Mouse (Mus musculus) liver, embryonic 15.5 days (tissue): ENCODE results near the gene Hjurp. TPM values are rescaled to one million over a fixed set of nuclear protein-coding genes. Genes with fewer than 3 reads are reported as not detected.

Experiments used
- ATAC-seq: fragments of 200-750 bp; cut with Nextera tagmentation; 2 replicates; pipeline ENCODE4 v1.8.0; 2017; ENCODE audit warnings: moderate number of reproducible peaks, mild to moderate bottlenecking, moderate library complexity; ENCODE audit not compliant: insufficient read depth
- H3K27ac ChIP-seq: fragments of 300-500 bp; sonication (generic); replicated peaks from 2 replicates; pipeline ENCODE4 v1.5.1; 2015; ENCODE audit warnings: mild to moderate bottlenecking, inconsistent platforms
- H3K27me3 ChIP-seq: fragments of 300-500 bp; sonication (generic); 2 replicates; pipeline ENCODE4 v1.6.1; 2015; ENCODE audit warnings: mild to moderate bottlenecking, inconsistent platforms
- H3K36me3 ChIP-seq: fragments of 300-500 bp; sonication (generic); replicated peaks from 2 replicates; pipeline ENCODE4 v1.6.1; 2015; ENCODE audit warnings: moderate library complexity, mild to moderate bottlenecking, inconsistent platforms
- H3K4me1 ChIP-seq: fragments of 300-500 bp; sonication (generic); replicated peaks from 2 replicates; pipeline ENCODE4 v1.6.1; 2015; ENCODE audit warnings: inconsistent platforms
- H3K4me2 ChIP-seq: fragments of 300-500 bp; sonication (generic); 2 replicates; pipeline ENCODE4 v1.6.1; 2015; ENCODE audit warnings: moderate library complexity, mild to moderate bottlenecking, inconsistent platforms
- H3K4me3 ChIP-seq: fragments of 300-500 bp; sonication (generic); replicated peaks from 2 replicates; pipeline ENCODE4 v1.5.1; 2015; ENCODE audit warnings: mild to moderate bottlenecking, inconsistent platforms
- H3K9ac ChIP-seq: fragments of 300-500 bp; sonication (generic); 2 replicates; pipeline ENCODE4 v1.6.1; 2015; ENCODE audit warnings: moderate library complexity, mild to moderate bottlenecking, inconsistent platforms
- H3K9me3 ChIP-seq: fragments of 300-500 bp; sonication (generic); replicated peaks from 2 replicates; pipeline ENCODE4 v1.6.1; 2016; ENCODE audit warnings: inconsistent platforms
- WGBS: fragments of 180-500 bp; shearing (Covaris S2); methylation state at CpG from one replicate; pipeline ENCODE4 v1.1.7; 2015; ENCODE audit warnings: mixed read lengths; ENCODE audit not compliant: insufficient replicate concordance; 5-methylcytosine and 5-hydroxymethylcytosine counted together
- polyA plus RNA-seq: library from polyadenylated mRNA; unstranded; fragments of >200 nt; fragmentation: Nextera tagmentation; extraction: Ambion mirVana; gene quantifications from 2 replicates; pipeline ENCODE4 v1.2.1, GENCODE M21; 2015

The Hjurp gene
- polyA plus RNA-seq, 1 experiment from 2014 or later: 62.7 TPM

GRCm38 (mm10) chr1:88248658-88249057 is 28.8 kb downstream of the Hjurp start:
- H3K4me1 ChIP-seq: no peaks in the 10 kb centered on the region
- 43% methylated on average over 4 of the region's 4 CpGs for WGBS
- H3K4me2 ChIP-seq: no peak overlapping the region
- no peak for ATAC-seq
- no peak overlapping the region for H3K9ac ChIP-seq
- no peaks in the 10 kb centered on the region for H3K36me3 ChIP-seq
- no peaks in the 10 kb centered on the region for H3K27me3 ChIP-seq
- no peak overlapping the region for H3K4me3 ChIP-seq
- no peak overlapping the region for H3K27ac ChIP-seq
- peaks cover 48% of the 10 kb centered on the region; the same call in 1 of the 2 replicates for H3K9me3 ChIP-seq

DNA sequence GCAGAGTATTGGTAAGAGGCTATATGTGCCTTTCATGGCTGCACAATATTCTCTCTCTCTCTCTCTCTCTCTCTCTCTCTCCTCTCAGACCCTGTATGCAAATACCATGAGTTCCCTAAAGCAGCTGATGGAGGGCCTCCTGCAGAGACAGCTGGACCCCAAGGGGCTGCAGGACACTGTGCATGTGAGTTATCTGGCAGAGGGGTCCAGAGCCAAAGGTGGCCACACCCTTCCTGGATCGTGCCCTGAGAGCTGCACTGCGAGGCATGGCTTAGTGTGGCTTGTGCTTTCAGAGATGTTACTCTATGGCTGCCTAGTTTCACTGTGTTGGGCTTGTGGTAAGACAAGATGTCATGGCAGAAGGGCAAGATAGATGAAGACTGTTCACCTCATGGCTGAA is 29.8 kb downstream of the Hjurp start:
- ATAC-seq: no peak

DNA sequence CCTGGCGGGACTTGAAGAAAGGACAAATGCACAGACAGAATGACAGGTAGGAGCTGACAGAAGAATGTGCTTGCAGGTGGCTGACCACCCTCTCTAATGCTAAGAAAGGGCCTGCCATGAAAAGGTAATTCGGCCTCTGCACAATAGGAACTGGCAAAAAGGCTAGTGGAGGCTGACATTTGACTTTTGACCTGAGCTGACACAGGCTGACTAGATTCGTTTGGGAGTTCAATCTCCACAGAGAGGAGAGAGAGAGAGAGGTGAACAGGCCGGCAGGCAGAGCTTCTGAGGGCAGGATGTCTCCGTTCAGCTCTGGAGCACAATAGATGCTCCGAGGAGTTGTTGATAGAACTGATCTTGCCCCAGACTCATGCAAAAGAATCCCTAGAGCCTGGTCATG is 31.0 kb downstream of the Hjurp start:
- H3K9ac ChIP-seq: no peak overlapping the region
- H3K4me1 ChIP-seq: no peaks in the 10 kb centered on the region
- no peaks in the 10 kb centered on the region for H3K36me3 ChIP-seq
- H3K9me3 ChIP-seq: peaks cover 41% of the 10 kb centered on the region; the same call in 1 of the 2 replicates
- no peaks in the 10 kb centered on the region for H3K27me3 ChIP-seq
- 34% methylated on average over 6 of the region's 6 CpGs for WGBS
- H3K4me3 ChIP-seq: no peak overlapping the region
- no peak overlapping the region for H3K4me2 ChIP-seq
- no peak overlapping the region for H3K27ac ChIP-seq
- ATAC-seq: no peak

More for the DNA sequence above, 29.8 kb downstream of the Hjurp start:
- no peaks in the 10 kb centered on the region for H3K4me1 ChIP-seq
- H3K4me3 ChIP-seq: no peak overlapping the region
- no peaks in the 10 kb centered on the region for H3K36me3 ChIP-seq
- 30% methylated on average over 2 of the region's 2 CpGs for WGBS
- H3K9ac ChIP-seq: no peak overlapping the region
- H3K9me3 ChIP-seq: peaks cover 48% of the 10 kb centered on the region; the same call in 1 of the 2 replicates
- H3K4me2 ChIP-seq: no peak overlapping the region
- no peak overlapping the region for H3K27ac ChIP-seq
- H3K27me3 ChIP-seq: no peaks in the 10 kb centered on the region

DNA sequence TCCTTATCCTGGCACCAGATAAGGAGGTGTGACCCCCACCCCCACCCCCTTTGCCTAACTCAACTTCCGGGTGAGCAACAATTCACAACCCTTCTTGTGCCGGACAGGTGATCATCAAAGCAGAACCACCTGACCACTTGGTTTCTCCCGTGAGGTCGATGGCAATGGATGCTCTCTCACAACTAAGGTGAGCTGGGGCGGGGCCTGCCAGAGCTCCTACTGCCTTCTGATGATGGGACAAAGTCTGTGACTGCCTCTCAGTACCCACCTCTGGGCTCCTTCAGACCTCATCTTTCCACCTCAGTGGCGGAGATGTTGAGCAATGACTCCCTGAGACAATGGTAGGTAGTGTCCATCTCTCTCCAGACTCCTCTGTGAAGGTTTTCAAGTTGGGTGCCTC is 31.6 kb downstream of the Hjurp start:
- ATAC-seq: no peak

GRCm38 (mm10) chr1:88243861-88244260 is 33.6 kb downstream of the Hjurp start:
- H3K4me2 ChIP-seq: no peak overlapping the region
- H3K4me3 ChIP-seq: no peak overlapping the region
- peaks cover 35% of the 10 kb centered on the region for H3K9me3 ChIP-seq
- H3K27me3 ChIP-seq: no peaks in the 10 kb centered on the region
- H3K36me3 ChIP-seq: no peaks in the 10 kb centered on the region
- no peaks in the 10 kb centered on the region for H3K4me1 ChIP-seq
- ATAC-seq: no peak
- H3K9ac ChIP-seq: no peak overlapping the region
- H3K27ac ChIP-seq: no peak overlapping the region
- 47% methylated on average over 5 of the region's 5 CpGs for WGBS

More for the DNA sequence above, 31.6 kb downstream of the Hjurp start:
- H3K27ac ChIP-seq: no peak overlapping the region
- no peak overlapping the region for H3K9ac ChIP-seq
- H3K27me3 ChIP-seq: no peaks in the 10 kb centered on the region
- no peaks in the 10 kb centered on the region for H3K36me3 ChIP-seq
- no peak overlapping the region for H3K4me3 ChIP-seq
- H3K9me3 ChIP-seq: peaks cover 42% of the 10 kb centered on the region; the same call in 1 of the 2 replicates
- 57% methylated on average over 6 of the region's 6 CpGs for WGBS
- H3K4me1 ChIP-seq: no peaks in the 10 kb centered on the region
- no peak overlapping the region for H3K4me2 ChIP-seq

GRCm38 (mm10) chr1:88240579-88240978 is 36.9 kb downstream of the Hjurp start:
- ATAC-seq: no peak
- H3K27ac ChIP-seq: no peak overlapping the region
- H3K4me1 ChIP-seq: no peaks in the 10 kb centered on the region
- 44% methylated on average over 4 of the region's 4 CpGs for WGBS
- H3K9me3 ChIP-seq: peaks cover 45% of the 10 kb centered on the region
- H3K4me3 ChIP-seq: no peak overlapping the region
- H3K4me2 ChIP-seq: no peak overlapping the region
- no peaks in the 10 kb centered on the region for H3K36me3 ChIP-seq
- no peaks in the 10 kb centered on the region for H3K27me3 ChIP-seq
- no peak overlapping the region for H3K9ac ChIP-seq

- WGBS: 57% methylated on average over 5 of the region's 5 CpGs
- H3K9me3 ChIP-seq: peaks cover 49% of the 10 kb centered on the region
Measured at GRCm38 (mm10) chr1:88240072-88240471, 37.4 kb downstream of the Hjurp start.

DNA sequence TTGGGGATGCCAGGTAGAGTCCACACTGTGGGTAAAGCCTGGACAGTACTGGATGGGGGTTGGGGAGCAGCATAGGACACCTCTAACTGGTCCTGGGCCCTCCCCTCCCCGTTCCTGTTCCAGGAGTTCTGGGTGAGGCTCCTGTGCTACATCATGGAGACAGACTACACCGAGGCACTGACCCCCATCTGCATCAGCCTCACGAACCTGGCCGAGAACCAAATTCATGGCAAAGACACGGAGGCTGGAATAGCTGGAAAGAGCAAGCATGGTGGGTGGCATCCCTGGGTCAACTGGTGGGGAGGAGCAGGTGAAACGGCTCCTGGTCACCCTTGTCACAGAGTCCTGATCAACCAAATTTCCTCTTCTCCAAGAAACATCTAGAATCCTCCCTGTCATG is 38.7 kb downstream of the Hjurp start:
- H3K9ac ChIP-seq: no peak overlapping the region
- H3K4me1 ChIP-seq: no peaks in the 10 kb centered on the region
- WGBS: 56% methylated on average over 6 of the region's 6 CpGs
- no peak overlapping the region for H3K4me2 ChIP-seq
- no peaks in the 10 kb centered on the region for H3K27me3 ChIP-seq
- no peak overlapping the region for H3K4me3 ChIP-seq
- peaks cover 42% of the 10 kb centered on the region for H3K9me3 ChIP-seq
- no peaks in the 10 kb centered on the region for H3K36me3 ChIP-seq
- no peak for ATAC-seq
- H3K27ac ChIP-seq: no peak overlapping the region

More at GRCm38 (mm10) chr1:88240072-88240471, 37.4 kb downstream of the Hjurp start:
- Histone ChIP-seq H3K27ac (no peak overlapping the region), H3K36me3 (no peaks in the 10 kb centered on the region), H3K4me2 (no peak overlapping the region), H3K4me3 (no peak overlapping the region), H3K4me1 (no peaks in the 10 kb centered on the region), H3K27me3 (no peaks in the 10 kb centered on the region), H3K9ac (no peak overlapping the region)
- no peak for ATAC-seq

DNA sequence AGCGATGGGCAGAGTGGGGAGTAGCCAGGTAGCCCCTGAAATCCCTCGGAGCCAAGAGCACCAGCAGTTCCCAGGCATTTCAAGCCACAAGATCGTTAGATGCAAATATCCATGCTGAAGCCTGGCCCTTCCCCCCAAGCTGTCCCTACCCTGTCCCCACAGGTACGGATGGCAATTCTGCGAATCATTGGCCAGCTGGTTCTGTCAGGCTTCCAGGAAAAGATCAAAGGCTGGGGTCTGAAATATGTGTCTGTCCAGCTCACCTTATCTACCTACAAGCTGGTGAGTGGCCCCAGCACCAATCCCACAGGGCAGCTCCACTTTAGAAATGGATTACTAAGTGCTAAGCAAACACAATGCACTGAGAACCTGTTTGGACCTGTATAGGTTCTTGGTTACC is 40.1 kb downstream of the Hjurp start:
- H3K27me3 ChIP-seq: no peaks in the 10 kb centered on the region
- H3K36me3 ChIP-seq: no peaks in the 10 kb centered on the region
- no peaks in the 10 kb centered on the region for H3K4me1 ChIP-seq
- no peak overlapping the region for H3K4me2 ChIP-seq
- H3K27ac ChIP-seq: no peak overlapping the region
- H3K4me3 ChIP-seq: no peak overlapping the region
- H3K9me3 ChIP-seq: peaks cover 50% of the 10 kb centered on the region
- ATAC-seq: no peak
- H3K9ac ChIP-seq: no peak overlapping the region
- WGBS: 59% methylated on average over 5 of the region's 5 CpGs

DNA sequence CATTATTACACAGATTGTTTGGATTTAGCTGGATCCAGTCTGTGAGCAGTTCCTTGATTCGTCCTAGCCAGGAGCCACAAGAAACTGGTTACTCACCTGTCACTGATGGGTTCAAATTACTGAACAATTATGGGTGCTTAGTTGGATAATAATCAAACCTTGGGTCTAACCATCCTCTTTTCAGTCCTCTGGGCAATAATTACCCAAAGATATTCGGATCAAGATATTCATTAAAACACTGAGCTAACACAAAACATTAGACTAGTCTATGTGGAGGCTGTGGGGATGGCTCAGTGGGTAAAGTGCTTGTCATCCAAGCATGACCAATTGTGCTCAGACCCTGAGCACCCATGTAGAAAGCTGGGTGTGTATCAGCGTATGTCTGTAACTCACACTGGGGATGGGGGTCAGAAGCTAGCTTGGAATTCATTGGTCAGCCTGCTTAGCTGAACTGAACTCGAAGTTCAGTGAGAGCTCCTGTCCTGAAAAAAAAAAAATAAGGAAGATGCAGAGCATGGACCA is 41.5 kb downstream of the Hjurp start:
- WGBS: 38% methylated on average over 4 of the region's 4 CpGs
- H3K27me3 ChIP-seq: no peaks in the 10 kb centered on the region
- H3K9ac ChIP-seq: no peak overlapping the region
- no peak overlapping the region for H3K4me2 ChIP-seq
- H3K9me3 ChIP-seq: peaks cover 54% of the 10 kb centered on the region
- no peaks in the 10 kb centered on the region for H3K36me3 ChIP-seq
- H3K27ac ChIP-seq: no peak overlapping the region
- H3K4me1 ChIP-seq: no peaks in the 10 kb centered on the region
- no peak for ATAC-seq
- no peak overlapping the region for H3K4me3 ChIP-seq

DNA sequence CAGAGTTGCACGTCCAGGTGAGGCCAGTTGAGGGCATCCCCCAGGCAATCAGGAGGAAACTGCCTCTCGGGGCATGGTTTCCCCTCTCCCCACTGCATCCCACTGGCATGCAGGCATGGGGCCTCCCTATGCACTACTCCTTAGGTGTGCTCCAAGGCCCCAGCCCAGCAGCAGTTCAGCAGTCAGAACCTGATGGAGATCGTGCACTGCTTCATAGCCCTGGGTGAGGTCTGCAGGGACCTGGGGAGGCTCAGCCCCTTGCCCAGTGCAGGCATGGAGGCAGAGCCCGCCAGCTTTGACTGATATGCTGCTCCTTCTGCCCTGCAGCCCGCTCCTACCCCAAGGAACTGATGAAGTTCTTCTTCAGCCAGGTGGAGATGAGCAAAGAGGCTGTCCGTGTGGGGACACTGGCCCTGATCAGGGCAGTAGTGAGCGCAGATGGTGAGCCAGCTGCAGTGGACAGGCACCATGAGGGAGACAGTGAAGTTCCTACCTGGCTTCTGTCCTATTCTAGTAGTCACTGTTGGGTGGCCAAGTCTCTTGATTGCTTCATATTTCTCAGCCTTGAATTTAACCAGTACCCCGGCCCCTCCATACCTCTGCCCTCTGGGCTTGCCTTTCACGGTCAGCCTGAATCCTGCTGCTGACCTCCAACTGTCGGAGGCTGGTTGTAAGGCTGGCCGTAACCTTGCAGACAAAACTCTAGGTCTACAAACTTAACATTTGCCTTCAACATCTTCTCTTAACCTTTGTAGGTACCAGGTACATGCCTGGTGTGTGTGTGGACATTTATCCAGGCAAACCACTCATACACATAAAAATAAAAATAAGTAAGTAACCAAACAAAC is 42.2 kb downstream of the Hjurp start:
- Histone ChIP-seq H3K9me3 (peaks cover 49% of the 10 kb centered on the region), H3K27ac (no peak overlapping the region), H3K27me3 (no peaks in the 10 kb centered on the region), H3K4me3 (no peak overlapping the region), H3K4me1 (no peaks in the 10 kb centered on the region), H3K9ac (no peak overlapping the region), H3K36me3 (no peaks in the 10 kb centered on the region), H3K4me2 (no peak overlapping the region)
- 47% methylated on average over 11 of the region's 11 CpGs for WGBS
- ATAC-seq: no peak
